Comparison of ENCODE assay signal across 26 mouse cellular contexts in genomic region chr9:91134325-91134724, GRCm38 (mm10).
A peak's percentile ranks its signal among the peaks of the same experiment; 100 is the strongest.
DNase-seq lines count a peak whose midpoint lies in the region; ATAC-seq and TF ChIP-seq lines count a peak whose summit lies in the region.
"Had no signal": no experiment of that assay in that cellular context is flagged by ENCODE, and none has a peak within 500 bp of the region (broad histone marks: within the 10 kb centered on the region; RNA-seq: fewer than 3 reads in every experiment).

No protein-coding gene starts in this region.

- no peaks in the 10 kb centered on the region for H3K36me3 ChIP-seq in heart, embryonic 16.5 days (ENCODE audit: control insufficient read depth, insufficient read depth)
- H3K36me3 ChIP-seq in heart, embryonic 12.5 days = no peaks in the 10 kb centered on the region
- no peaks in the 10 kb centered on the region for H3K36me3 ChIP-seq in megakaryocyte, embryonic 14.5 days (replicated peaks; ENCODE audit: low read length)
- H3K36me3 ChIP-seq in myocyte (ENCODE audit: control insufficient read depth, insufficient read depth) = no peaks in the 10 kb centered on the region
- H3K36me3 ChIP-seq: embryonic facial prominence, embryonic 15.5 days; forebrain, embryonic 15.5 days; heart, embryonic 10.5 days; hindbrain, embryonic 10.5 days; limb, embryonic 10.5 days; midbrain, embryonic 12.5 days; neural tube, embryonic 13.5 days; stomach, embryonic 15.5 days had no signal

- H3K9me3 ChIP-seq in heart, embryonic 16.5 days (replicated peaks; ENCODE audit: control insufficient read depth, low read length) = no peaks in the 10 kb centered on the region
- no peaks in the 10 kb centered on the region for H3K9me3 ChIP-seq in heart, embryonic 12.5 days (replicated peaks)
- H3K9me3 ChIP-seq in megakaryocyte, embryonic 14.5 days = no peaks in the 10 kb centered on the region
- H3K9me3 ChIP-seq: embryonic facial prominence, embryonic 15.5 days; forebrain, embryonic 15.5 days; heart, embryonic 10.5 days; hindbrain, embryonic 10.5 days; limb, embryonic 10.5 days; midbrain, embryonic 12.5 days; neural tube, embryonic 13.5 days; stomach, embryonic 15.5 days had no signal

- DNase-seq in cerebellum, adult 2 months = no peak
- DNase-seq in cerebellum, adult 18-20 months = no peak
- DNase-seq: gastrocnemius, postnatal 10 days; kidney, adult 18-20 months; liver, postnatal 0 days; right cerebral cortex, adult 18-20 months; right cerebral cortex, postnatal 4 days; thymus, postnatal 25 days had no signal

- no peak overlapping the region for H3K4me3 ChIP-seq in cerebellum, adult 2 months (replicated peaks; ENCODE audit: insufficient read depth, low read depth, low read length)
- no peak overlapping the region for H3K4me3 ChIP-seq in heart, embryonic 16.5 days (ENCODE audit: low read length)
- no peak overlapping the region for H3K4me3 ChIP-seq in heart, embryonic 12.5 days
- peak overlapping the region; percentile 88 for H3K4me3 ChIP-seq in megakaryocyte, embryonic 14.5 days (replicated peaks)
- H3K4me3 ChIP-seq in myocyte = no peak overlapping the region
- H3K4me3 ChIP-seq: embryonic facial prominence, embryonic 15.5 days; forebrain, embryonic 15.5 days; heart, embryonic 10.5 days; hindbrain, embryonic 10.5 days; limb, embryonic 10.5 days; midbrain, embryonic 12.5 days; neural tube, embryonic 13.5 days; stomach, embryonic 15.5 days had no signal

- WGBS in cerebellum, adult 2 months = 43% methylated on average over 1 of the region's 1 CpGs
- 91% methylated on average over 1 of the region's 1 CpGs for WGBS in heart, embryonic 16.5 days
- WGBS in heart, embryonic 12.5 days = 90% methylated on average over 1 of the region's 1 CpGs

- peaks cover 21% of the 10 kb centered on the region; the same call in 1 of the 2 replicates for H3K4me1 ChIP-seq in cerebellum, adult 2 months (ENCODE audit: control insufficient read depth, insufficient read depth, low read length)
- no peaks in the 10 kb centered on the region for H3K4me1 ChIP-seq in heart, embryonic 16.5 days (ENCODE audit: control insufficient read depth, insufficient read depth, low read length)
- H3K4me1 ChIP-seq in heart, embryonic 12.5 days (replicated peaks) = no peaks in the 10 kb centered on the region
- peaks cover 5% of the 10 kb centered on the region for H3K4me1 ChIP-seq in megakaryocyte, embryonic 14.5 days
- H3K4me1 ChIP-seq: embryonic facial prominence, embryonic 15.5 days; forebrain, embryonic 15.5 days; heart, embryonic 10.5 days; hindbrain, embryonic 10.5 days; limb, embryonic 10.5 days; midbrain, embryonic 12.5 days; neural tube, embryonic 13.5 days; stomach, embryonic 15.5 days had no signal

- ATAC-seq in heart, embryonic 16.5 days (replicated peaks; ENCODE audit: extremely low read depth, insufficient read depth, low FRiP score) = no peak
- no peak for ATAC-seq in heart, embryonic 12.5 days (ENCODE audit: insufficient number of reproducible peaks, low FRiP score)
- no peak for ATAC-seq in megakaryocyte, adult 5-6 weeks (ENCODE audit: poor library complexity, severe bottlenecking)
- ATAC-seq: forebrain, embryonic 15.5 days; inflammation-experienced regulatory T-cells, adult 6 months; liver, postnatal 0 days; lung, postnatal 0 days; Patski had no signal

- no peaks in the 10 kb centered on the region for H3K79me2 ChIP-seq in myocyte (ENCODE audit: control insufficient read depth, insufficient read depth)

- TF ChIP-seq POLR2A in cerebellum, adult 2 months (IDR thresholded peaks at IDR 0.05; ENCODE audit: borderline replicate concordance, insufficient read depth, low read length) = no peak
- TF ChIP-seq POLR2A in myocyte (IDR thresholded peaks at IDR 0.05; ENCODE audit: insufficient read length, low read depth) = no peak

- H3K27me3 ChIP-seq in cerebellum, adult 2 months (ENCODE audit: control insufficient read depth, insufficient read depth, low read length) = no peaks in the 10 kb centered on the region
- no peaks in the 10 kb centered on the region for H3K27me3 ChIP-seq in heart, embryonic 16.5 days (ENCODE audit: control insufficient read depth, insufficient read depth, low read length)
- no peaks in the 10 kb centered on the region for H3K27me3 ChIP-seq in heart, embryonic 12.5 days (replicated peaks)
- no peaks in the 10 kb centered on the region for H3K27me3 ChIP-seq in megakaryocyte, embryonic 14.5 days (replicated peaks)
- no peaks in the 10 kb centered on the region for H3K27me3 ChIP-seq in myocyte (ENCODE audit: control insufficient read depth, insufficient read depth, insufficient read length)
- H3K27me3 ChIP-seq: embryonic facial prominence, embryonic 15.5 days; forebrain, embryonic 15.5 days; midbrain, embryonic 12.5 days; neural tube, embryonic 13.5 days; Patski; stomach, embryonic 15.5 days had no signal

- H3ac ChIP-seq in myocyte (ENCODE audit: control insufficient read depth, insufficient read length) = no peak overlapping the region

- no peak for TF ChIP-seq CTCF in cerebellum, adult 2 months (IDR thresholded peaks at IDR 0.05; ENCODE audit: borderline replicate concordance, insufficient read depth, low read depth, low read length)

- peak overlapping the region; percentile 13; the same call in 1 of the 2 replicates for H3K27ac ChIP-seq in cerebellum, adult 2 months (ENCODE audit: insufficient read depth, low read length)
- H3K27ac ChIP-seq in heart, embryonic 16.5 days (ENCODE audit: low read length) = no peak overlapping the region
- H3K27ac ChIP-seq in heart, embryonic 12.5 days (ENCODE audit: poor library complexity, severe bottlenecking) = no peak overlapping the region
- H3K27ac ChIP-seq: embryonic facial prominence, embryonic 15.5 days; forebrain, embryonic 15.5 days; heart, embryonic 10.5 days; hindbrain, embryonic 10.5 days; limb, embryonic 10.5 days; macrophage; midbrain, embryonic 12.5 days; neural tube, embryonic 13.5 days; stomach, embryonic 15.5 days had no signal

- no peak overlapping the region for H3K9ac ChIP-seq in heart, embryonic 16.5 days (ENCODE audit: low read length)
- H3K9ac ChIP-seq in heart, embryonic 12.5 days = no peak overlapping the region
- H3K9ac ChIP-seq: embryonic facial prominence, embryonic 15.5 days; forebrain, embryonic 15.5 days; liver, postnatal 0 days; midbrain, embryonic 12.5 days; neural tube, embryonic 13.5 days; stomach, embryonic 15.5 days had no signal

- H3K4me2 ChIP-seq in heart, embryonic 16.5 days (ENCODE audit: low read depth, low read length) = peak overlapping the region; percentile 31; the same call in 1 of the 2 replicates
- no peak overlapping the region for H3K4me2 ChIP-seq in heart, embryonic 12.5 days
- peak overlapping the region; percentile 4 for H3K4me2 ChIP-seq in myocyte (ENCODE audit: low read depth)
- H3K4me2 ChIP-seq: embryonic facial prominence, embryonic 15.5 days; forebrain, embryonic 15.5 days; liver, embryonic 11.5 days; midbrain, embryonic 12.5 days; neural tube, embryonic 13.5 days; stomach, embryonic 15.5 days had no signal

TF ChIP-seq in myocyte, 11 proteins besides CTCF, POLR2A, EP300 and RAD21:
- TF ChIP-seq POLR2AphosphoS2 (IDR thresholded peaks at IDR 0.05; ENCODE audit: insufficient read length, low read depth) = no peak
- TF ChIP-seq CEBPB (IDR thresholded peaks at IDR 0.05; ENCODE audit: insufficient read depth, poor library complexity, severe bottlenecking) = no peak
- TF ChIP-seq TCF3 (IDR thresholded peaks at IDR 0.05; ENCODE audit: insufficient read length, low read depth) = no peak
- no peak for TF ChIP-seq MYOG (IDR thresholded peaks at IDR 0.05; ENCODE audit: control insufficient read depth in 1 of 3, insufficient read depth in 1 of 3, insufficient read length in 2 of 3, low read depth in 2 of 3)
